Mouse (Mus musculus) lung, embryonic 14.5 days (tissue): ENCODE results near the gene Hist1h2bg. TPM values are rescaled to one million over a fixed set of nuclear protein-coding genes. Genes with fewer than 3 reads are reported as not detected.
"Not testable (repeated sequence)": the region's sequence is repeated elsewhere in the genome, so short reads cannot be mapped to it uniquely, and the experiment has no call there.

Experiments used
- ATAC-seq: fragments of 200-750 bp; cut with Nextera tagmentation; 2 replicates; pipeline ENCODE4 v1.8.0; 2017; ENCODE audit warnings: mild to moderate bottlenecking, moderate TSS enrichment, moderate library complexity; ENCODE audit not compliant: insufficient read depth
- DNase-seq: peaks from one replicate; pipeline ENCODE4 v3.0.0-alpha.2; 2015
- H3K27ac ChIP-seq: fragments of 300-500 bp; sonication (generic); 2 replicates; pipeline ENCODE4 v1.5.1; 2014; ENCODE audit warnings: low read depth, mild to moderate bottlenecking, moderate library complexity
- H3K27me3 ChIP-seq: fragments of 300-500 bp; sonication (generic); 2 replicates; pipeline ENCODE4 v1.6.1; 2014; ENCODE audit warnings: low read length, control low read depth; ENCODE audit not compliant: insufficient read depth
- H3K36me3 ChIP-seq: fragments of 300-500 bp; sonication (generic); 2 replicates; pipeline ENCODE4 v1.6.1; 2014; ENCODE audit warnings: control low read depth; ENCODE audit not compliant: insufficient read depth
- H3K4me1 ChIP-seq: fragments of 300-500 bp; sonication (generic); 2 replicates; pipeline ENCODE4 v1.6.1; 2014; ENCODE audit warnings: antibody characterized with exemption, control low read depth; ENCODE audit not compliant: insufficient read depth
- H3K4me2 ChIP-seq: fragments of 300-500 bp; sonication (generic); 2 replicates; pipeline ENCODE4 v1.6.1; 2014; ENCODE audit warnings: mild to moderate bottlenecking
- H3K4me3 ChIP-seq: fragments of 300-500 bp; sonication (generic); 2 replicates; pipeline ENCODE4 v1.5.1; 2014; ENCODE audit warnings: low read depth, low read length
- H3K9ac ChIP-seq: fragments of 300-500 bp; sonication (generic); 2 replicates; pipeline ENCODE4 v1.6.1; 2014
- H3K9me3 ChIP-seq: fragments of 300-500 bp; sonication (generic); 2 replicates; pipeline ENCODE4 v1.6.1; 2016; ENCODE audit warnings: low read depth, low read length, control low read depth
- CTCF ChIP-seq: IDR thresholded peaks from 2 replicates; pipeline ENCODE4 v1.5.1; 2016; ENCODE audit warnings: antibody characterized with exemption, low read depth
- whole genome bisulfite sequencing: fragments of 180-500 bp; shearing (Covaris S2); extraction: QIAGEN DNeasy Blood & Tissue Kit; methylation state at CpG from one replicate; pipeline ENCODE4 v1.1.7; 2014; 5-methylcytosine and 5-hydroxymethylcytosine counted together
- polyA plus RNA-seq: library from polyadenylated mRNA; unstranded; fragments of >200 nt; fragmentation: Nextera tagmentation; extraction: Ambion mirVana; gene quantifications from 2 replicates; pipeline ENCODE4 v1.2.1, GENCODE M21; 2014

The Hist1h2bg gene
- polyA plus RNA-seq, 1 experiment from 2014 or later: 14.9 TPM

DNA sequence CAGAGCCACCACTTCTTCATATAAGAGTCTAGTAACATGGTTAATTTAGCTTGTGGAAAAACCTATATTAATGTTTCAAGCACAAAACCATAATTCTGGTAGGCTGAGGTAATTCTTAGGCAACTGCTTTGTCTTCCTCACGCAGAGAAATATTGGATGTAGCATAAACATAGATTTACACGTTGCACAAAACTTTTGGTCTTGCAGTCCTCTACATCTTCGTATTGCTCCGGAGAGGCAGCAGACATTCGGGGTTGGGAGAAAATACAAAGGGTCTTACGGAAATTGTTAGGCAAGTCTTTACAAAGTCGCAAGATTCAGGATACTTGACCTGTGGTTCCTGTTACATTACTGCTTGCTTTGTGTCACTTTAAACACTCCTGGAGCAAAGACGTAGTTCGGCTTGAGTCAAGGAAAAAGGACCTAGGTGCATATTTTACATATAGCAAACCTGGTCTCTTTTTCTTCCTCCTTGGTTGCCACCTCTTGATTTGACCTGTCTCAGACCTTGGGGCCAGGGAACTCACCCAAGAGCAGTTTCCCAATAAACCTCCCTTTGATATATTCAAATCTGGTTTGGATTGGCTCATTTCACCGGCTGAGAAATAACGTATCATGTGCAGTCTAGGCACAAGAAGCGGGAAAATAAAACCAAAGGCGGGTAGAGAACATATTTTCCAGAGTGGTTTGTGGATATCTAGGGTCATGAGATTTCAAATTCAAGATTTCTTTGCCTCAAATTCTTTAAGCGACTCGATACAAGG, 36.6 kb upstream of the Hist1h2bg start:
- DNase-seq: peak; percentile 81
- WGBS: under 1% methylated on average over 15 of the region's 15 CpGs

DNA sequence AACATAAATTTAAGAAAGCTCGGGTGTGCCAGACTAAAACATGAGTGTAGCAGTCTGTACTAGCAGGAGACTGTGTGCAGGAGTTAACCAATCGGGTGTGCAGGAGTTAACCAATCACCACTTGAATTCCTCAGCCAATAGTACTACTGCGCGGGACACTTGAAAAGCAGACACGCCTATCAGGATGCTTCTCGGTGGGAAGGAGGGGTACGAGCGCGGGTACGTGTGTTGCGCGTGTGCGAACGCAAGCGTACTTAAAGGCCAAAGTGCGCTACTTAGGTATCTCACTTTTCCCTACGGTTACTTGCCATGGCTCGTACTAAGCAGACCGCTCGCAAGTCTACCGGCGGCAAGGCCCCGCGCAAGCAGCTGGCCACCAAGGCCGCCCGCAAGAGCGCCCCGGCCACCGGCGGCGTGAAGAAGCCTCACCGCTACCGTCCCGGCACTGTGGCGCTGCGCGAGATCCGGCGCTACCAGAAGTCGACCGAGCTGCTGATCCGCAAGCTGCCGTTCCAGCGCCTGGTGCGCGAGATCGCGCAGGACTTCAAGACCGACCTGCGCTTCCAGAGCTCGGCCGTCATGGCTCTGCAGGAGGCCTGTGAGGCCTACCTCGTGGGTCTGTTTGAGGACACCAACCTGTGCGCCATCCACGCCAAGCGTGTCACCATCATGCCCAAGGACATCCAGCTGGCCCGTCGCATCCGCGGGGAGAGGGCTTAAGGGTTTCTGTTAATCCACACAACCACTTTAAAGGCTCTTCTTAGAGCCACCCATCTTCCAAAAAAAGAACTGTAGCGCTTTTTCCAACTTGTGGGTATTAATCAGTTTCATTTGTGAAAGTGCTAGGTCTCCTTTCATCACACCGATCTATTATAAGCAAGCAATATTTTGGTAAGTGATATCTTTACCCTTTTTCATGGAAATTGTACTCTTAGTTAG, 35.8 kb upstream of the Hist1h2bg start, which contains the start of gene Hist1h3g:
Gene Hist1h3g, plus strand, starts transcription at position 286 of the 939 bp plus-strand sequence.
- WGBS: under 1% methylated on average over 48 of the region's 62 CpGs

More for the DNA sequence above, 36.6 kb upstream of the Hist1h2bg start:
- H3K9me3 ChIP-seq: no peaks in the 10 kb centered on the region
- H3K27me3 ChIP-seq: no peaks in the 10 kb centered on the region
- H3K36me3 ChIP-seq: no peaks in the 10 kb centered on the region
- TF ChIP-seq CTCF: no peak
- H3K27ac ChIP-seq: peak overlapping the region; percentile 99
- ATAC-seq: peak; percentile 2; the same call in 1 of the 2 replicates
- H3K4me3 ChIP-seq: peak overlapping the region; percentile 53
- peak overlapping the region; percentile 63 for H3K4me2 ChIP-seq
- H3K4me1 ChIP-seq: peaks cover 13% of the 10 kb centered on the region; the same call in 1 of the 2 replicates
- H3K9ac ChIP-seq: peak overlapping the region; percentile 75

DNA sequence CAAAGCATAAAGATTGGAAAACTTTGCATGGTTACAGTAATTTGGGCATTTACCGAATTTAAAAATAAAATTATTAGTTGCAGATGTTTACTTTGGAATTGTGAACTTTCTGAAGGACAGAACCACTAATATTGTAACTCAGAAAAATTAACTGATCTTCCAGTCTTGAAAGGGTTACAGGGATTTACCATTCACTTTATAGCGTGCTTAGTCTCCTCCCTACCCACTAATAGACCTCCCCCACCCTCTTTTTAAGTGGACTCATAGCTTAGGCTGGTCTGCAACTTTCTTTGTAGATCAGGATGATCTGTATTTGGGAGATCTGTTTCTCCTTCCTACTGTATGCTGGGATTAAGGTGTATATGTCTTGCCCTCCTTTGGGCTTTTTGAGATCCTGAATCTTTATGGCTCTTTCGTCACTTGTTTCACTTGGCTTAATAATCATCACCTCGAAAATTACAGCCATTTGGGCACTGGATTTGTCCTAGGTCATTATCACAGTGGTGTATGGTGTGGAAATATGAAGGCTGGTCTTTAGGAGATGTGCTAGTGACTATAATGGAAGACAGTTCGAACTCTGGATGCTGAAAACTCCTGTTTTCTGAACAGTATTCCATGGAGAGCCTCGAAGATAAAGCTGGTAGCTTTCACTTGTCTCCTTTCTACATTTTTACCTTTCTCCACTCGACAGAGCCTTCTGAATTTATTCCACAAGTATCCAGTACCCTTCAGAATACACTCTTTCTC, 34.9 kb upstream of the Hist1h2bg start:
- ATAC-seq: no peak
- peak overlapping the region; percentile 99 for H3K27ac ChIP-seq
- no peak for TF ChIP-seq CTCF
- H3K9ac ChIP-seq: peak overlapping the region; percentile 75
- H3K4me1 ChIP-seq: peaks cover 13% of the 10 kb centered on the region; the same call in 1 of the 2 replicates
- H3K4me3 ChIP-seq: peak overlapping the region; percentile 53
- H3K27me3 ChIP-seq: no peaks in the 10 kb centered on the region
- peak; percentile 64 for DNase-seq
- no peaks in the 10 kb centered on the region for H3K36me3 ChIP-seq
- H3K9me3 ChIP-seq: no peaks in the 10 kb centered on the region
- H3K4me2 ChIP-seq: peak overlapping the region; percentile 63
- 11% methylated on average over 7 of the region's 7 CpGs for WGBS

More for the DNA sequence above, 35.8 kb upstream of the Hist1h2bg start, which contains the start of gene Hist1h3g:
- ATAC-seq (peak; percentile 90), DNase-seq (peak; percentile 97)
- not testable (repeated sequence) for H3K9me3 ChIP-seq, H3K27me3 ChIP-seq, H3K36me3 ChIP-seq
- Histone ChIP-seq H3K4me3 (peak within 1 kb of the TSS; percentile 53), H3K9ac (peak within 1 kb of the TSS; percentile 75), H3K27ac (peak within 1 kb of the TSS; percentile 99), H3K4me2 (peak within 1 kb of the TSS; percentile 63), H3K4me1 (peaks cover 13% of the 10 kb centered on the region; the same call in 1 of the 2 replicates)

DNA sequence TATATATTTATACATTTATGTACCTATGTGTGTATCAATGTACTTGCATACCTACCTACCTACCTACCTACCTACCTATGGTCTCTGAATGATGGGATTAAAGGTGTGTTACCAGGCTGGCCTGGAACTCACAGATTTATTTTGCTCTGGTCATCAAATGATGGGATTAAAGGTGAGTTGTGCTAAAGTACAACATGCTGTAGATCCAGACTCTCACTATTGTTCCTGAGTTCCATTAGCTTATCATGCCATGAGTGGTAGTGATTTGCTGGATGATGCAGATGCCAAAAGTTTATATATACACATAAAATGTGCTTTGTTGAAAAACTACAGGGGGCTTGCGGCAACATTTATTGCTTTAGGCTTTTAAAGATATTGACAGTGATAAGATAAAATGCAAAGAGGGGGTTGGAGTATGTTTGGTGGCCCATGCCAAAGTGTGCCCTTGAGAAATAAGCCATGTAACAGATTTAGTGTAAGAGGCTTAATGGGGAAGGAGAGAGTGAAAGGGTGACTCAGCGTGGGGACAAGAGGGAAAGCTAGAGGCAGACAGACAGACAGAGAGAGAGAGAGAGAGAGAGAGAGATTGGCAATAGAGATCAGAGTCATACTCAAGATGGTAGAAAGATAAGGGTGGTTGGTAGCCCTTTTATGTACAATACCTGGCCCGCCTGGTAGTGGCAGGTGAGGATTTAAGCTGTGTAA, 34.0 kb upstream of the Hist1h2bg start:
- no peaks in the 10 kb centered on the region for H3K36me3 ChIP-seq
- no peaks in the 10 kb centered on the region for H3K9me3 ChIP-seq
- ATAC-seq (no peak), DNase-seq (no peak)
- H3K4me2 ChIP-seq: peak overlapping the region; percentile 63
- WGBS: 59% methylated on average over 3 of the region's 3 CpGs
- peak overlapping the region; percentile 99; the same call in 1 of the 2 replicates for H3K27ac ChIP-seq
- peak overlapping the region; percentile 75 for H3K9ac ChIP-seq
- peak overlapping the region; percentile 53 for H3K4me3 ChIP-seq
- no peaks in the 10 kb centered on the region for H3K27me3 ChIP-seq
- H3K4me1 ChIP-seq: peaks cover 13% of the 10 kb centered on the region; the same call in 1 of the 2 replicates
- no peak for TF ChIP-seq CTCF

DNA sequence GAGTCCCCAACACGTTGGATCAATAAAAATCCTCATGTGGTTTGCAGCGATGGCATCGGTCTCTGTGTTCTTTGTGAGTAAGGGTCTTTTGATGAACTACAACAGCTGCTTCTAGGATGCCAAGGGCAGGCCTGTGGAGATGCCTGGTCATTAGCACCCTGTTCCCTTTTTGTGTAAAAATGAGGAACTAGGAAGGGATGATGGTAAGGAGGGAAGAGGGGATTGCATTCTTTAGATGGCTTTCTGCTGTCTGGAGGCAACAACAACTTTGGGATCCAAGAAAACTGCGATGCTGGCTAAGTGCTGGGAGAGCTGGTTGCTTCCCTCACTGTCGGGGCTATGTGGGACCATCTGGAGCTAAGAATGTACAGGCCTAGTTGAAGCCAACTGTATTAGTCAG, 32.9 kb upstream of the Hist1h2bg start:
- no peak overlapping the region for H3K27ac ChIP-seq
- no peak for TF ChIP-seq CTCF
- no peak overlapping the region for H3K4me2 ChIP-seq

DNA sequence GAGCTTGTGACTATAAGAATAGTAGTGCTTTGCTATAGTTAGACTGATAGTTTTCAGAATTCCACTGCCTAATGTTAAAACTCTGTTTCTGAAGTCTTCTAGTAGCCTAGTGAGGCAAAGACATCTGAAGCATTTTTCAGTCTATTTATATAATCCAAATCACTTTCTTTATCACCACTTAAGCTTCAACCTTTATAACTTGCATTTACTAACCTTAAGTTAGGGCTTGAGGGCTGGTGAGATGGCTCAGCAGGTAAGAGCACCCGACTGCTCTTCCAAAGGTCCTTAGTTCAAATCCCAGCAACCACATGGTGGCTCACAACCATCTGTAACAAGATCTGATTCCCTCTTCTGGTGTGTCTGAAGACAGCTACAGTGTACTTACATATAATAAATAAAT, 31.4 kb upstream of the Hist1h2bg start:
- DNase-seq, H3K27me3 ChIP-seq, H3K36me3 ChIP-seq, H3K9ac ChIP-seq, H3K4me2 ChIP-seq, ATAC-seq, H3K4me1 ChIP-seq, H3K27ac ChIP-seq, H3K4me3 ChIP-seq, H3K9me3 ChIP-seq: not testable (repeated sequence)
- 71% methylated on average over 1 of the region's 1 CpGs for WGBS

More for the DNA sequence above, 32.9 kb upstream of the Hist1h2bg start:
- Histone ChIP-seq H3K4me1 (0 out of 2 replicates have a peak, but pooled peaks cover 3% of the 10 kb centered on the region), H3K9me3 (no peaks in the 10 kb centered on the region), H3K9ac (no peak overlapping the region), H3K4me3 (no peak overlapping the region), H3K27me3 (no peaks in the 10 kb centered on the region), H3K36me3 (no peaks in the 10 kb centered on the region)
- no peak for DNase-seq
- ATAC-seq: no peak
- 76% methylated on average over 5 of the region's 5 CpGs for WGBS
